Mouse (Mus musculus) right cerebral cortex, postnatal 10 days (tissue): Measurements from ENCODE around the gene Yeats2.

Source experiments
- DNase-seq, 2 experiments: peaks; one replicate each; pipeline ENCODE4 v3.0.0; 2021; ENCODE audit warnings: low spot score in 2 of 2

Gene Yeats2

DNA sequence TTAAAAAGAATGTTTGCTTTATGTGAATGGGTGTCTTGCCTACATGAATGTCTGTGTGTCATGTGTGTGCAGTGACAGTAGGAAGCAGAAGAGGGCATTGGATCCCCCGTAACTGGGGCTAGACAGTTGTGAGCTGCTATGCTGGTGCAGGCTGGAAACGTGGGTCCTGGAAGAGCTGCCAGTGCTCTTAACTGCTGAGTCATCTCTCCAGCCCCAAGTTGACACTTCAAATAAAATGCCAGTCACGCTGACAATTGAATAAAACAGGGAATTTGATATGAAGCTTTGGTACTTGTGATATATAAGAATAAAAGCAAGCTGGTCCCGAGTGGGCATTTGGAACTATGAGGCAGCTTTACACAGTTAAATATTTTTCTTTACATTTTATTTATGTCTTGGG, 139.4 kb downstream of the Yeats2 start:
- no peak for DNase-seq
